Mouse (Mus musculus) layer of hippocampus, adult 18-20 months (tissue): Measurements from ENCODE around the gene Miga1. TPM values are rescaled to one million over a fixed set of nuclear protein-coding genes. Genes with fewer than 3 reads are reported as not detected.

Source experiments
- DNase-seq, 2 experiments: peaks; one replicate each; pipeline ENCODE4 v3.0.0; 2022; ENCODE audit warnings: low spot score in 2 of 2
- total RNA-seq, 2 experiments: library from RNA; stranded (reverse); gene quantifications; 2 replicates each; pipeline ENCODE4 v1.2.3; 2021

The Miga1 gene
- total RNA-seq, 2 experiments from 2014 or later, result 73.9 to 74.1 TPM

DNA sequence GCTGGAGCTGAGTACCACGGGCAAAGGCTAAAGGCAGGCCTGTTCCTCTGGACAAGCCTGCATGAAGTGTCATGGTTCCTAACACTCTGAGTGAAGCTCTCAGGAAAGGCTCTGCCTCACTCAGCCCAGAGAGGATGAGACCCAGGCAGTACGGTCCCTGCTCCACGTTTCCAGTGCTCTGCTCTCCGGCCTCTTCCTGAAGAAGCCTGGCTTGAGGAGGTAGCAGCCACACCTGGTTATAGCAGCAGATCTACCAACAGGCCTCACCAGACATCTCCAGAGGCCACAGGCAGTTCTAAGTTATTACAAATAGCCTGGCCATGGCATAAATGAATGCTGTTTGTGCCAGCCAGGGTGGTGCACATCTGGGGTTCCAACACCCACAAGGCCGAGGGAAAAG lies 51.9 kb downstream of the Miga1 start:
- no peak for DNase-seq

DNA sequence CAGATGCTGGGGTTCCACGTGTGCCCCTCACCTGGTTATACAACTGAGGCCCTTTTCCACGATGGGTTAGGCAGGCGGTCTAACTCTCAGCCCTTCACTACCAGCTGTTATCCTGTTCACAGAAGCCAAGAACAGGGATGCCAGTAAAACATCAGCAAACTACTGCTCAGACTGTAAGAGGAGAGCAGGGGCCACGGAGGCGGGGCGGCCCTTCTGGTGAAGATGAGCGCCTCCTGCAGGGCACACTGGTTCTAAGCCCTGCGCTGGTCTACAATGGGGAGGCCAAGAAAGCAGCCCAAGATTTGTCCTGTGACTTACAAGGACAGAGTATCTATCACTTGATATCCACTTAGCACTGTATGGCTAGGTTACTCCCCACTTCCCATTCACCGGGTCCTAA lies 52.4 kb downstream of the Miga1 start:
- DNase-seq, result no peak

- no peak for DNase-seq
These were observed 55.4 kb downstream of the Miga1 start for GRCm38 (mm10) chr3:152284759-152285158.

DNA sequence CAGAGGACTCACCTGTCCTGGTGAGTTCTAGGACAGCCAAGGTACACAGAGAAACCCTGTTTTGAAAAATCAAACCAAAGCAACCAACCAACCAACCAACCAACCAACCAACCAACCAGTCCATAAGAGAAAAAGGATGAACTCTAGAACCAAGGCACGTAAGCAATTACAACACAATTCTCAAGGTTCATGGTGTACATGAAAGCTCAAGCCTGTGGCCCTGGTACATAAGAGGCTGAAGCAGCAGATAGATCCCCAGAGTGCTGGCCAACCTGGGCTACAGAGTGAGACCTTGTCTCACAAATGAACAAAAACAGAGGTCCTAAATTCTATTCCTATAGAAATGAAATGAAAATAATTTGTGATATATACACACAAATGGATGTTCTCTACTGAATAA lies 55.9 kb downstream of the Miga1 start:
- DNase-seq, result no peak

GRCm38 (mm10) chr3:152282126-152282525 lies 58.1 kb downstream of the Miga1 start:
- no peak for DNase-seq

GRCm38 (mm10) chr3:152278431-152278830 lies 61.8 kb downstream of the Miga1 start:
- DNase-seq, result no peak

DNA sequence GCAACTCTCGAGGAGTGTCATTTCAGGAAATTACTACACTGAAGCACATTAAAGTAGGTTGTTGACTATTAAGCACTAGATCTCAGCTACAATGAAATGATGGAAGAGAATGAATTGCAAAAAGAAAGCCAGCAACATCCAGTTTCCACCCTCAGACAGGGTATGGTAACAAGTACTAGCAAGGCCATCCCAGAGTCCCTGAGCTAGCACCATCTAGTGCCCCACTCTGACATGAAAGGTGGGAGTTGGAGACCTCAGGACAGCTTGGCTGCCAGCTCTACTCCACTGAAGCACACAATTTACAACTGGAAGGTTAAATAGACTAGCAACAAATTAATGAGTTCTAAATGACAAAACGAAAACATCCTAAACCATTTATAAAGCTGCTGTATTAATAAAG lies 62.3 kb downstream of the Miga1 start:
- no peak for DNase-seq

DNA sequence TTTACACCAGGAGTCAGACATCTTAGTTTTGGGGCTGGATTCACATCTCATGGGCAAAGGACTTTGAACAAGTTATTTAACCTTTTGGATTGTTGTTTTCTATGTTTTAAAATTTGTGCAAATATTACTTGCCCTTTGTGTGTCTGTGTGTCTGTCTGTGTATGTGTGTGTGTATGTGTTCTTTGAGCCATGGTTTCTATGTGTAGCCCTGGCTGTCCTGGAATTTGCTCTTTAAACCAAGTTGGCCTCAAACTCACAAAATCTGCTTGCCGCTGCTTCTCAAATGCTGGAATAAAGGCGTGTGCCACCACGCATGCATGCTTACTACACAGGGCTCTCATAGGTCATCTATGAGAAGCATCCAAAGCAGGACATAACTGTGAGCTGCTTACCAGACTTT lies 63.3 kb downstream of the Miga1 start:
- DNase-seq, result no peak

DNA sequence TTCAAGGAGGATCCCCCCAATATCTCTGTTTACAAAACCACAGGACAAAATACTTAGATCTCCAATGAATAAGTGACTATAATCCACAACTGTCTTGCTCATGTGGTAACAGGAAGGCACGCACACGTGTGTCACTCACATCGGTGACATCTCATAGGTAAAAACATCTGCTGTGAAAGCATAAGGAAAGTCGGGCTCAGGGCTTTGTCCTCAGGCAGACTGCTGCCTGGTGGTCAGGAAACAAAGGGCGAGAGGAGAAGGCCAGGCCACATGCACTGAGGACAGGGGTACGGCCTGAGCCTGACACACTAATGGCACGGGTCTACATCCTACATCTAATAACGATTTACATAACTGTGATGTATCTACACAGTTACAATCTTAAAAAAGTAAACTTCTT lies 65.2 kb downstream of the Miga1 start:
- DNase-seq, result no peak

GRCm38 (mm10) chr3:152272974-152273685 lies 67.1 kb downstream of the Miga1 start:
- no peak for DNase-seq

DNA sequence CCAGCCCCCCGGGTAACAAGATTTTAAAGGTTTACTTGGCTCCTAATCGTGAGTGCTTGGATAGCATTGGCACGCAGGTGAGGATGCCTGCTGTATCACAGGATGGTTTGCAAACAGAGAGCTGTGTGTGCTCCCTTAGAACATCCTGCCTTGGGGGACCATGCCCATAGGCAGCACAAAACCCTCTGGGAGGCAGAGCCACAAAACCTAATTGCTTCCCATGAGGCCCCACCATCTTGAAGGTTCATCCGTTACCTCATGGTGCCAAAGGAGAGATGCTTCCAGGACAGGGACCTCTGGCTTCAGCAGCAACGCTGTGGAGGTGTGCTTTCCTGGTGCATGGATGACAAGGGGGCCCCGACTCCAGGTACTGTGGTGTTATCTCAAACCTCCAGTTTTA lies 68.3 kb downstream of the Miga1 start:
- DNase-seq, result no peak

GRCm38 (mm10) chr3:152271071-152271710 lies 69.0 kb downstream of the Miga1 start:
- DNase-seq, result no peak

DNA sequence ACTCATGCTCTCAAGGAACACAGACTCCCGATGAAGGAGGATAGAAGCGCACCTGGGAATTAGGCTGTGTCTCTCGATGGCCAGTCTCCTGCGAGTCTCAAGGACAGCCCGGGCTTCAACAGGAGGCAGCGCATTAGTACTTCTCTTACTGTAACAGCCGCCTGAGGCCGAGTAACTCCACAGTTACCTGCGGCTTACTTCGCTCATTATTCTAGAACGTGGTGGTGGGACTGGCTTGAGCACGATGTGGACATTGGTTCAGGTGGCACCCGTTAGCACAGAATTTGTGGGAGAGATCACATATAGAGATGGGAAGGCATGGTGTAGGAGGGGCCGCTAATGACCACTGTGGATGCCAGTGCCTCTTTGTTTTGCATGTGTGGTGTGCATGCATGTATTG lies 72.1 kb downstream of the Miga1 start:
- DNase-seq, result no peak

DNA sequence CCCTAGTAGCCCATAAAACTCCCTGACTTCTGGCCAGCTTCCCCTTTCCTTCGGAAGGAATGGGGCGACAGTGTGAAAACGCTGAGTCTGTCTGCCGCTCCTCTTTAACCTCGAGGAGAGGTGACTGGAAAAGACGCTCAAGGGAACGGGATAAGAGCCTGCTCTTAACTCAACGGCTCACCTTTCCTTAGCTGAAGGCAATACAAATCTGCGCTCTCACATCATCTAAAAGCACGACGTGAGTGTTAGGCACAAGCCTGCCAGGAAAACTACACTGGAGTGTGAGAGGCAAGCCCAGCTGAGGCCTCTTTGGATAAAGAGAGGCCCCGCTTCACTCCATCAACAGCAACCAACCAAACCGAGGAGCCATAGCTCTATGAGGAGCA lies 74.2 kb downstream of the Miga1 start, which contains the start of gene Nexn:
Nexn (minus strand) TSS at position 315 of the 386 bp plus-strand sequence.
- no peak for DNase-seq

- peak in 1 of 2 experiments; percentile 27 for DNase-seq
These were observed 74.7 kb downstream of the Miga1 start for GRCm38 (mm10) chr3:152265351-152266035.

GRCm38 (mm10) chr3:152264830-152265229 lies 75.4 kb downstream of the Miga1 start:
- DNase-seq, result no peak

DNA sequence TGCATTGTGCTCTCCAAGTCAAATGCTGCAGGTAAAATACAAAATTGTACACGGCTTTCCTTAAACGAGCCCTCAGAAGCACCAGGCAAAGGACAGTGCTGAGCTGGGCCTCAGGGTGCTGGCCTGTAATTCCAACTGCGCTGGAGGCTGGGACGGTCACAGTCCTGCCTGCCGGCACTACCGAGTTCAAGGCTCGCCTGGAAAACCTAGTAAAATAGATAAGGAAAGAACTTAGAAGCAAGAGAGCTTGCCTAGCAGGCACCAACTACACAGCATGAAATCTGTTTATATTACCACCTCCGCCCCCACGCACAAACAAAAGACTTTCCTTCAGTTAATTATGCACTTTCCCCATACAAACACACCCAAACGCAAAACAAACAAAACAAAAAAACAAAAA lies 75.8 kb downstream of the Miga1 start:
- DNase-seq, result no peak

GRCm38 (mm10) chr3:152261948-152262347 lies 78.3 kb downstream of the Miga1 start:
- no peak for DNase-seq

DNA sequence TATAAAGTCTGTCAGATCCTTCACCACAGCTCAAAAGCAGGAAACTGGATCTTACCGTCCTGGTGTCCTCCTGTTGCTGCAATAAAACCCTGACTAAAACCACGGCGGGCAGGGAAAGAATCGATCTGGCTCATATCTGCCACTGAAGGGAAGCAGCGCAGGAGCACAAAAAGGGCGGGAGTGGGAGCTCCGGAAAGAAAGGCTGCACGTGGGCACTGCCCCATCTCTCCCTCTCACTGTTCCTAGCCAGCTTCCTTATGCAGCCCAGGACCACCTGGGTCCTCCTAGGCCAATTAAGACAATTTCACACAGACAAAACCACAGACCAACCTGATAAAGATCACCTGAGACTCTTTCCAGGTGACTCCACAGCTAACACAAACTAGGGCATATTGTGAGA lies 78.8 kb downstream of the Miga1 start:
- DNase-seq, result no peak

GRCm38 (mm10) chr3:152260362-152260761 lies 79.8 kb downstream of the Miga1 start:
- DNase-seq, result no peak

DNA sequence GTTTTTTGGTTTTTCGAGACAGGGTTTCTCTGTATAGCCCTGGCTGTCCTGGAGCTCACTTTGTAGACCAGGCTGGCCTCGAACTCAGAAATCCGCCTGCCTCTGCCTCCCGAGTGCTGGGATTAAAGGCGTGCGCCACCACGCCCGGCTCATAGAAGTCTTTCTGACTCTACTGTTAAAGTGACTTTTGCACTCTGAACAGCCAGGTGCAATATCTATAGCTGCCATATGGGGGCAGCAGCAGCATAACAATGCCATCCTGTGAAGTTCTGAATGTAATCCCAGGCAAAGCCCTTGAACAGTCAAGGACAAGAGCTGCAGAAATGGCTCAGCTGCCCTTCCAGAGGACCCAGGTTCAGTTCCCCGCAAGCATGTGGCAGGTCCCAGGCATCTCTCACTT lies 80.8 kb downstream of the Miga1 start:
- peak; percentile 57 to 89 for DNase-seq

- DNase-seq, result no peak
These were observed 82.7 kb downstream of the Miga1 start for GRCm38 (mm10) chr3:152257528-152257927.
